Mouse (Mus musculus) thymus, postnatal 0 days (tissue): ENCODE results near the gene Vps37c. TPM values are rescaled to one million over a fixed set of nuclear protein-coding genes. Genes with fewer than 3 reads are reported as not detected.

ENCODE experiments used
- DNase-seq: peaks from one replicate; pipeline ENCODE4 v3.0.0-alpha.2; 2015; ENCODE audit warnings: low spot score
- polyA plus RNA-seq: library from polyadenylated mRNA; unstranded; fragments of >200 nt; fragmentation: Nextera tagmentation; extraction: Ambion mirVana; gene quantifications from 2 replicates; pipeline ENCODE4 v1.2.1, GENCODE M21; 2015

The Vps37c gene
- polyA plus RNA-seq: 14.6 and 19.3 TPM in 2 replicates

DNA sequence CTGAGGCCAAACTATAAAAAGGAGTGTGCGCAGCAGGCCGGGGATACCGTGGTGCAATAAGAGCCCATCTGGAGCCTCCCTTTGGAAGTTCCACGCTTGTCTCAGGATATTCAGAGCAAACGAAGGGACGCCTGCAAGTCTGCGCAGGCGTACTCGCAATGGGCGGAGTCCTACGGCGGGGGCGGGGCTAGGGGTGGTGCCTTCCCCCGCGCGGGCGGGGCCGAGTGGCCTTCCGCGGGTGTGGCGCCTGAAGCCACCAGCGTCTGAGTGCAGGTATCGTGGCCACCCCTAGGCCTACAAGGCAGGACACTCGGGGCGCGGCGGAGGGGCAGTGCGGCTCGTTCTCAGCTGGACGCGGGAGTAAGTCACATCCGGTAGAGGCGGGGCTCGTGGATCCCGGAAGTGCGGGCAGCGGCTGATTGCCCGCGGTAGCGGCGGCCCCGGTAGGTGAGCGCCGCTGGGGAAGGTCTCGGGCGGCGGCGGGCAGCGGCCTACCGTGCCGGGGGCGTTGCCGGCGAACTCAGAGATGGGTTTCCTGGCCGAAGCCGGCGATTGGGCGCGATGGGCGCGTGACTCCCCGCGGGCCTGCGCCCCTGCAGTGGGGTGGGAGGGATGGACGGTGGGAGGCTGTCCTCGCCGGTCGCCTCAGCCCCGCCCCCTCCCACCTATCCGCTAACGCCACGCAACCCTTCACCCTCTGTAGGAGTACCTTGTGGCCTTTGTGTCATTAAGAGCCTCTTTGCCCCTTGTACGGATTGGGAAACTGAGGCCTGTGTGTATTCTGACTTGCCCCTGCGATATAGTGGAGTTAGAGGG, at the start of gene Vps37c:
Gene Vps37c, plus strand, starts transcription at position 199 of the 816 bp plus-strand sequence.
- peak; percentile 88 for DNase-seq

DNA sequence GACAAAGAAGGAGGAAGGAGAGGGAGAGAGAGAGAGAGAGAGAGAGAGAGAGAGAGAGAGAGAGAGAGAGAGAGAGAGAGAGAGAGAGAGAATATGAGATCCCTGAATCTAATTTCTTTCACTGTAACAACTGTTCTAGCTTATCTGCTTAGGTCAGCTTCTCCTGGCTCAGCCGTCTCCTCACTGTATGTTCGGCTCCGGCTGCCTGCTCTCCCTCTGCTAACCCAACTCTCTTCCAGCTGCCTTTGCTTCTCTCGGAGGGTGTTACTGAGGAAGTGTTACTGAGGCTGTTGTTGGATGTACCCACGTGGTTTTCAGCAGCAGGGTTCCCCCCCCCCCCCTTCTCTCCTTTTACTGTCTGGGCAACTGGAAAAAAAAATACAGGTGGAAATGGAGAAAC, 48.5 kb upstream of the Vps37c start:
- DNase-seq: peak; percentile 33

DNA sequence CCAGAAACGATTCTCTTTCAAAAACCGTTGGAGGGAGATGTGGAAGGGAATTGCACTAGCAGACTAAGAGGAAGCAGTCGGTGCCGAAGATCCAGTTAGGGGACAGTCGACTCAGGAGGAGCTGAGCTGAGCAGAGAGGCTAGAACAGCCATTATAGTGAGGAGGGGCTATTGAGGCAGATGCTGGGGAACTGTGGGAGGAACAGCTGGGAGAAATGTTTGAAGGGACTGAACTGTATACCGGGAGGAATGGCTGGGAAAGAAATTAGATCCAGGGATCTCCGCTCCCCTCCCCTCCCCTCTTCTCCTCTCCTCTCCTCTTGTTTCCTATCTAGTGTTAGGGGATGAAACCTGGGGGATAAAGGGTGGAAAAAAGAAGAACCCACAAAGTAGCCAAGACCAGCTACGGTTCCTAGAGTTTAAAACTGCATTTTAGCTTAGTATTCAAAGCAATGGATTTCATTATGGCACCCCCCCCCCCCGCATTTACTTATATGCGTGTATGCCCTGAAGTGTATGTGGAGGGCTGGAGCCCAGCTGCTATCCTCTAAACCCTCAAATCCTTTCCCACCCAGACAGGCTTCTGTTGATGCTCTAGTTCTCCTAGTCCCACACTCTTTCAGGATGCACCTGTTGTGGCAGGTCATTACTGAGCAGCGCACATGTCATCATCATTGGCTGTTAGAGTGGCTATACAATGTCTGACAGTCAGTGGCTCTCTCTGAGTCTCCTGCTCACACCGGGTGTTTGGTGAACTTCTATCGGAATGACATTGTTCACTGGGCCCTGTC, 47.8 kb upstream of the Vps37c start:
- peak; percentile 50 for DNase-seq

DNA sequence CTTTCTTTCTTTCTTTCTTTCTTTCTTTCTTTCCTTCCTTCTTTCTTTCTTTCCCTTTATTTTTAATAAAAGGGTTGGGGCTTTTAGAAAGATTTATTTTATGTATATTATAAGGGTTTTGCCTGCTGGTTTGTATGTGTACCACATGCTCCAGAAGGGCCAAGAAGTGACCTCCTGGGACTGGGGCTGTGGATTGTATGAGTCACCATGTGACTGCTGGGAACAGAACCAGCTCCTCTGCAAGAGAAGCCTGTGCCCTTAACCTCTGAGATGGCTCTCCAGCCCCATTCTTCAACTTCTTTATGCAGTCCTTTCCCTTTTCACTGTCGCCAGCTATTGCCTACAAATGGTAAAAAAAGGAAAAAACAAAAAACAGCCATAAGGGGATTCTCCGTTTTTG, 42.9 kb upstream of the Vps37c start:
- DNase-seq: no peak

DNA sequence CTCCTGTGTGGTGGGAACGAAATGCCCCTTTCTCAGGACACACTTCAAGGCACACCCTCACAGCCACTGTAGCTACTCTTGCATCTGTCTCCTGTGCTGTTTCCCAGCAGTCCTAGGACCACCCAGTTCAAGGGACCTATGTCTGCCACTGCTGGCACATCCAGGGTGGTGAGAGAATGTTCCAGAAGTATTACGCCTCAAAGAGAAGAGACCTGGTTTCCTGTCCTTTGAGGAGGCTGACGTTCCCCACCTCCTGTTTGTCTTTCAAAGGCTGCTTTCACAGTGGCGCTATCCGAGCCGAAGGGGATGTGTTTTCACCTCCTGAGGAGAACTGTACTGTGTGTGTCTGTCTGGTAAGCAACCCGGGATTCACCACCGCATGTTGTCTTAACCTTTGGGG, 40.4 kb upstream of the Vps37c start:
- peak; percentile 75 for DNase-seq

DNA sequence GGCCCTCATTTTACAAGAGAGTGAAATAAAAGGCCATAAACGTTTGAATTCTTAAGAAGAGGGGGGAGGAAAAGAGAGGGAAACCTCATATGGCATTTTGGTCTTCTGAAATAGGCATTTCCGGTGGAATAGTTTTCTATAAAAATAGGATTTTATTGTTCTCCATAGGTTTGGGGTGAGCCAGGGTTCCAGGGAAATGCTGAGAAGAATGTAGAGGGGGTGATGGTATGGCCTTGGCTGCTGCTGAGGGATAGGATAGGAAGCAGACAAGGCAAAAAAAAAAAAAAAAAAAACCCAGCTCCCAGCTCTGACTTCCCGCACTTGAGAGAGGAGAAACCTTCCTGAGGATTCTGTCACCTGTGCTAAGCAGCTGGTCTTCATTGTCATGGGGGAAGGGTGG, 32.5 kb upstream of the Vps37c start:
- DNase-seq: no peak

DNA sequence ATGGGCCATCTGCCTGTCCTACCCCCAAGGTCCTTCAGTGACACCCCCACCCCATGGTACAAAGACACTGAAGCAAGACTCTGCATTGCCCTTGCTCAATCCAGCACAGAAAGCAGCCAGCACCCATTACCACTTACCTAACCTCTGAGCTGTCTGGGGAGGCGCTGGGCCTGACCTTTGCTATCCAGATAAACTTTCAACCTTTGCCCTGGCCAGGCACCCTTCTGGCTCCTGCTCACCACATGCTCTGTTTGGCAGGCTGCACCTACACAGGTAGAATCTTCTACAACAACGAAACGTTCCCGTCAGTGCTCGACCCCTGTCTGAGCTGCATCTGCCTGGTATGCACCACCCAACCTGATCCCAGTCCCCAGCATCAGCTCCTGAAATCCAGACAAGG, 30.8 kb upstream of the Vps37c start:
- DNase-seq: no peak

DNA sequence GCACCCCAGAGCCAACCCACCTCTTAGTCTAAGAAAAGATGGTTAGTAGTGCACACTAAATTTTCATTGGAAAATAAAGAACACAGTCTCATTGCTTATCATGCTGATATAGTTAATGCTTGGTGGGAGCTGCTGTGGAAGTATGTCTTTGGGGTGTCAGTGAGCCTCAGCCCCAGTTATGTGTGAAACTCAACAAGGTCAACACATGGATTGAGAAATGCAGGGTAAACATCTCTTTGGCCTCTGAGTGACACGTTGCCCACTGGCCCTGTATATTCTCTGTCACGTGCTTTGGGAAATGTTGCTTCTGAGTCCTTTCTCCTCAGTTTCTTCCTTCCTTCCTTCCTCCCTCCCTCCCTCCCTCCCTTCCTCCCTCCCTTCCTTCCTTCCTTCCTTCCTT, 30.1 kb upstream of the Vps37c start:
- DNase-seq: no peak

DNA sequence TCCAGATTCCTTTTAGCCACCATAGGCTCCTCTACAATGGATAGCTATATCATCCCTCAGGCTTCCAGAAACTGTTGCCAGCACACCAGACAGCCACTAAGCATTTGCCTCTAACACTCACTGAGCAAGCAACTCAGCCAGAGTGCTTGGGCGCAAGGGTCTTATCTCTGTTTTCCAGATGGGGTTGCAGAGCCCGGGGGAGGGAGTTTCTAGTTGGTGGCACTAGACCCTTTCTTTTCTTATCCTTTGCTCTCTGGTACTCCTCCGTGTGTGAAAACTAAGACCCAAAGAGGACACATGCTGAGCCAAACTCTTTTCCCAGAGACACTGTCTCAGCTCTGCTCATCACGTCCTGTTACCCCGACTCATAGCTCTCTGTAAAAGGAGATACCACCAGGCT, 27.2 kb upstream of the Vps37c start:
- DNase-seq: no peak

DNA sequence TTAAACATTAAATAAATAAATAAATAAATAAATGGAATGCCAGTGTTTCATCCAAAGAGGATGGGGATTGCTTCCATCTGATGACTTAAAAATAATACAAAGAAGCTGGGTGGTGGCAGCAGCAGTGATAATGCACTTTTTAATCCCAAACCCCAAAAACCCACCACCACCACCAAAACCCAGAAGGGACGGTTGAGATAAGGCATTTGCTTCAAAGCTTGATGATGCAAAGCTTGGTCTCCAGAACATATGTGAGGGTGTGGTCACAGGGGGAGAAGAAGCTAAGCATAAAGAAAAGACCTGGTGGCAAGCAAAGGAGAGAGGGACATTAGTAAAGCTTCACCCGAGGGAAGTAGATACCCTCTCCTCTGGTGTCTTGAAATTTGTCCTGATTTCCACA, 26.6 kb upstream of the Vps37c start:
- no peak for DNase-seq

DNA sequence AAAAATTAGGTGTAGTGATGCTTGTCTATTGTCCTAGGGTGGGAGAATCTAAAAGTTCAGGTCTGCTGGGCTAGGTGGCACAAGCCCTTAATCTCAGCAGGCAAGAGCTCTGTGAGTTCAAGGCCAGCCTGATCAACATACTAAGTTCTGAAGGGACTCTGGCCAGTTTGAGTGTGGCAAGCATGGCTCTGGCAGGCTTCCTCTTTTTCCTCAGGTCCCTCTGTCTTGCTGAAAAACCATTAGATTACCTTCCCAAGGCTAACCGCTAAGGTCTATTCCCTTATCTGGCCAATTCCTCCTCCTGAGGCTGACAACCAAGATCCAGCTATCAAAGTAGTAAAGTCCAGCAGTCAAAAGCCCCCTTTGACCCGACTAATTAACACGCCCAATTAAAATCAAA, 25.9 kb upstream of the Vps37c start:
- DNase-seq: no peak

DNA sequence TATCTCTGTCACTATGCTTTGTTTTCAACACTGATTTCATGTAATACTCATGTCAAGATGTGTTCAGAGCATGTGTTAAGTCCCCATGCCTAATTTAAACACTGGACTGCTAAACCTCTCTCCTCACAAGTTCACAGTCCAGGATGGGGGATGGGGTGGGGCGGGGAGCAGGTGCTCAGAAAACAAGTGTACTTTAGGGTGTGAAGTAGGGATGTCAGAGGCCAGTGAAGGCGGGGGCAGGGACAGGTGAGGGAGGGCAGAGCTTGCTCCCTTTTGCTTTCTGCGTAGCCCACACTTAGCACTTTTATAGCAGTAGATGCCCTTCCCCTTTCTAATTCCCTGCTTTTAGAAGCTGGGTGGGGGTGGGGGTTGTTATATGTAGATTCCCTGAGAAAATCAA, 23.4 kb upstream of the Vps37c start:
- no peak for DNase-seq

DNA sequence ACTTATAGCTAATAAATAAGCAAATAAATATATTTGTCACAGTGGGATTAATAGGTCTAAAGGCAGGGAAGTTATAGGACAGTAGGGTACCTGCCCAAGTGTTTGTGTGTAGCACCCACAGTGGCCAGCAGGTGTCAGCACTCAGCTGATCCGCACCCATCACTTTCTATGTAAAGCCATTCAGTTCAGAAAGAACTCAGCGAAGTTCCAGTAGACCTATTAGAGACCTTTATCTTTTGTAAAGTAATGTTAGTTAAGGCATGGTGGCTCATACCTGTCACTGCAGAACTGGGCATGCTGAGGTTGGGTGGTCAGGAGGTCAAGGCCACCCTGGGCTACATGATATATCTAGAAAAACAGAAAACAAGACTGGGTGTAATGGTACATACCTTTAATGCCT, 23.0 kb upstream of the Vps37c start:
- DNase-seq: peak; percentile 73

DNA sequence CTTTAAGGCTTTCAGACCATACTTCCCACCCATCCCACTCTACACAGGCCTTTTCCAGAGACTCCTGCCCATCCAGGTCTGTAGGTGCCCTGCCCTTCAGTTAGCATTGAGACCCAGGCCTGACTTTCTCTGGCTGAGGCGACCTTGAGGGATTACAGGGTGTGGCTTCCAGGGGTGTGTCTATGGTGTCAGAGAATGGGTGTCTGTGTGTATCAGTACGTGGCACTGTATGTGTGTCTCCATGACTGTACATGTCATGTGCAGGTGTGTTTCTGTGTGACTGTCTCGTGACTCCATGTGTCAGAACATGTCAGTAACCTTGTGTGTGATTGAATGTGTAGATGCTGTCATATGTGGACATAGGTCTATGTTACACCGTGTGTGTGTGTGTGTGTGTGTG, 17.2 kb upstream of the Vps37c start:
- DNase-seq: no peak

DNA sequence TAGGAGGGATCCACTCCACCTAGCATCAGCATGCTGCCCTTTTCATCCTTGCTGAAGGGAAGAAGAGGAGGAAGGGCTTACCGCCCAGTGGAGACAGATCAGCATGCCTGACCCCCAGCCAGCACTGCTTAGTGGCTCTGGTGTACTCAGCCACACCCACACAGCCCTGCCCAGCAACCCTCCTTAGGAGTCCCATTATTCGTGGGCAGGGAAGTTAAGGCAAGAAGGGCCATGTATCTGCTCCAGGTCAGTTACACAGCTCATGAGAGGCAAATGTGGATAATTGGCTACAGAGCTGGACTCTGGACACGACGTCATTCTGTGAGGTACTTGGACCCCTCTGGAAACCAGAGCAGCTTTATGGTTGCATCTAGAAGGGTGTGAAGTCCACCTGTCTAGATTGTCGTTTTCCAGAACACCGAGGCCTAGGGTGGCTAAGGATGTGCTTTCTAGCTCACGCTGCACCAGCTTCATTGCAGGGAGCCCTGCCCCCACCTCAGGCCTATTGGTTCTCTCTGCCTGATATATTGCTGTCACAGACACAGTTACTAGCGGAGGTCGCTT, 16.6 kb upstream of the Vps37c start:
- no peak for DNase-seq

DNA sequence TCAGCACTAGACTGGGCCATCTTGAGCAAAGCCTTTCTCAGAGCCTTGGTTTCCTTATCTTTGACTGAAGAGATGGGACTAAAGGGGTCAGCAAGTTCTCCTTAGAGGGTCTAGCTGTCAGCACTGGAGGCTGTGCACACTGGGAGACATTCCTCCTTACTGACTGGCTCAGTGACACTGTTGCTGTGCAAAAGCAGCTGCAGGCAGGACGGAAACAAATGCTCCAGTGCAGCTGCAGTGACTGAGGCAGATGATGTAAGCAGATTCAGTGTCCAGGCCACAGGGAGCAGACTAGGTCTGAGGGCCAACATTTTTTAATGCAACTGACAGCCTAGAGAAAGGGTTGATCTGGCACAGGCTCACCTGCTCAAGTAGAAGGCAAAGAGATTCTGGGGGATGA, 15.3 kb upstream of the Vps37c start:
- DNase-seq: no peak

DNA sequence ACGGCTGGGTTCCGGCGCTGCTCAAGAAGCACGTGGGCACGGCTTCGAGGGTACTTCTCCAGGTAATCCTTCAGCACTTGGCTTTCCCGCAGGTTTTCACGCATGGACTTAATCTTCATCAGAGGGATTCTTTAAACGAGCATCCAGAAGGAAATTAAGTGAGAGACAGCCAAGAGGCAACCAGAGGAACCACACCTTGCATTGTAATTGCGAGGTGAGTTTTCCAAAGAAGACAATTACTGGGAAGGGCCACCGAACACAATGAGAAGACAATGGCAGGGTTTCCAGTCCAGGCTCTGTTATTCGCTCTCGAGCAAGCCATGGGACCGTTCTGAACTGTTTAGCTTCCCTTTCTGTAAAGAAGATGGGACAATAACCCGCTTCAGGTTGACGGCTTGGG, 11.9 kb upstream of the Vps37c start:
- DNase-seq: no peak

DNA sequence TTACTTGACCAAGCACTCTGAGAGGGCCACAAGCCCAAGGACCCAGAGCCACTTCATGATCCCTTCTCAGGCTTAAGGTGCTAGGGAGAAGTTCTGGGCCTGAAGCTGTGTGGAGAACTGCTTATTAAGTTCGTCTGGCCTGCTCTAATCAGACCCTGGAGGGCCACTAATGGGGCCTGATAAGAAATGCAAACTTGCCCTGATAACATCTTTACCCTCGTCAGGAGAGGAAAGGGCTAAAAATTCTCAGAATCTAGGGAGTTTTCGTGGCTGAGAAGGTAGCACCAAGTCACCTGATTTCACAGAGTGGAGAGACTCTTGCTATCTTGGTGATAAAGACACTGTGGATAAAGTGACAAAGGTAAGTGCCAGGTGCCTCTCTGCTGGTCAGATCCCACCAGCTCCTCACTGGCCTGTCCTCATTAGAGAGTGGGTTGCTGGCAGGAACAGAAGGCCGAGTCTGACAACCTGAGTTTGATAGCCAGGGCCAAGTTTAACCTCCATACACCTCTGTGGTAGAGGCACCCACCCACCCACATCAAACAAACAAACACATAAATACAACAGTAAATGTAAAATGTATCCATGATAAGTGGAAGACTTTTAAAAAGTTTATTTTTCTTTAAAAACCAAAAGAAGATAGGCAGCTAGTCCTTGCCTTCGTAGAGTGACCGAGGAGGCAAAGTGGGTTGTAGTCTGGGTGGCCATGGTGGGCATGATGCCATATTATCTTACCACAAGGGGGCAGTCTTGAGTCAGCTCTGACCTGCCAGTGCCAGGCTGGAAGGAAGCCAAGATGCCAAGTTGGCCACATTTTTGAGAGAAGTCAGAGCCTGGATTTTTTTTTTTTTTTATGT, 10.4 kb upstream of the Vps37c start, which contains the start of gene Pga5:
Gene Pga5, minus strand, starts transcription at position 157 of the 857 bp plus-strand sequence.
- peak; percentile 63 for DNase-seq

DNA sequence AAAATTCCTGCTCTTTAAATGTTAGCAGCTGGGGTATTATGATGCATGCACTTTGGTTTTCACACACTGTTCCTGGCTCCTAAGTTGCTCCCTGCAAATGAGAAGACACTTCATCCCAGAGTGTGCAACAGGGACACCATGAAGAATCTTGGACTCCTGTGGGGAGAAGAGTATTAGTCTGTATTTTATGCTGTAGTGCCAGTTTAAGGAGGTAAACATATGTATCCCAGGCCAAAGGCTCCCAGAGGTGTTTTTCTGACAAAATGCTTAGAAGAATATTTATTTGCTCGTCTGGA, 9.8 kb upstream of the Vps37c start:
- DNase-seq: no peak

DNA sequence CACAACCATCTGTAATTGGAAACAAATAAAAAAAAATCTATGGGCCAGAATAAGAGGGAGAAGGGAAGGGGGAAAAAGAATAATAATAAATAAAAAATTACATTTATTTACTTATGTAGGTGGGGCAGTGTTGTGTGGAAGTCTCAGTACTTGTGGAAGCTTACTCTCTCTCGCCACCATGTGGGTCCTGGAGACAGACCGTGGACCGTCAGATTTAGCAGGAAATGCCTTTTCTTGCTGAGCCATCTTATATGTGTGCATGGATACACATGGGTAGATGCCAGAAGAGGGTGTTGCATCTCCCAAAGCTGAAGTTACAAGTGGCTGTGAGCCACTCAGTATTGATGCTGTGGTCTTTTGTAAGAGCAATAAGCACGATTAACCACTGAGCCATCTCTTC, 7.0 kb upstream of the Vps37c start:
- DNase-seq: no peak

DNA sequence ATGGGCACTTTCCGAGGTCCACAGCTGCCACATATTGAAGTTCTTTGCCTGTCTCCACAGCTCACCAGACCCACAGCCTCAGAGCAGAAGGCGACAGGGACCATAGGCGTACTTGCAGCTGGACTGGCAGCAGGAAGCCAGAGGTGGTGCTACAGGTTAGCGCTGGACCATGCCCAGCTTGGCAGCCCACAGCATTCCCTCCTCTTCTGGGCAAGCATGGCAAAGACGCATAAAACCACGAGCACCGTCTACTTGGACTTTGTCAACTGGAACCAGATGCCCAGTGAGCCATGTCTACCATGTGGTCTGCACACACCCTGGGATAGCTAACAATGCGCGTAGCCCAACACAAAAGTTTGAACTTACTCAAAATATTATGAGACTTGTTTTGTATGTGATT, 3.5 kb upstream of the Vps37c start:
- DNase-seq: no peak

DNA sequence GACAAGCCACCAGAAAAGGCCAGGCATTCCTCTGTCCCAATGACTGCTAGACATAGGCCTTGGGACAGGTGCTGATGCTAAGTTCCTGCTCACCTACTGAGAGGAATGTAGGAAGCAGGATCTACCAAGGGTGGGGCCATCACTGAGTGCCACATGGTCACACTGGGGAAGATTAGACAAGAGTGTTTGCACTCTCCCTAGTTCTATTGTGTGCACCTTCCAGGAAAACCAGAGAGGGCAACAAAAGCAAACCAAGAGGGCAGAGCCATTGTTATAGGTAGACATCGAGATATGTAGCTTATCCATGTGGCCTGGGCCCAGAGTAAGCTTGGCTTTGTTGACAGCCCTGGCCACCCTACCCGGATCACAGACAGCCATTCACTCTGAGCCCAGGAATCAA, 2.8 kb upstream of the Vps37c start:
- no peak for DNase-seq
